Mouse (Mus musculus) cortical plate, adult 2 months (tissue): ENCODE data around the gene Opa1.

Experiments used
- CTCF ChIP-seq: fragments of 200-500 bp; IDR thresholded peaks from 2 replicates; pipeline ENCODE4 v1.5.1; 2011; ENCODE audit warnings: mild to moderate bottlenecking, control low read depth, low read length; ENCODE audit not compliant: insufficient read depth; ENCODE audit errors: extremely low read depth
- POLR2A ChIP-seq: fragments of 200-500 bp; IDR thresholded peaks from 2 replicates; pipeline ENCODE4 v1.6.1; 2011; ENCODE audit warnings: mild to moderate bottlenecking, low read length, control low read depth; ENCODE audit not compliant: insufficient read depth; ENCODE audit errors: extremely low read depth

DNA sequence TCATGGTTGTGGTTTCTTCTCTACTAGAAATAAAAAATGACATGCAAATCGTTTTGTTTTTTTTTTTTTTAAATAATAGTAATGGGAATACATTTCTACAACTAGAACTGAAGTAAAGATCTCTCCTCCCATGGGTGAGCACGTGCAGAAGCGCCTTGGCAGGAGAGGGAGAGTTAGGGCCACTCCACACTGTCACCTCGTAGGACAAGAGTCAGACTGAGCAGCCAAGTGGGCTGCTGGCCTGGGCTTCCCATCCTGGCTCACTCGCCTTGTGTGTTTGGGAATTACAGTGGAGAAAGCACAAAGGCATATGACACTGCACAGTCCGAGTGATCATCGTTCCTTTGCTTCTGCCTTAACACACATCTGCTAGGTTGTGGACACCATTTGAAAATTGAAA is 13.0 kb downstream of the Opa1 start:
- no peak for TF ChIP-seq CTCF
- no peak for TF ChIP-seq POLR2A
